Mouse (Mus musculus) mouse embryonic stem cell (cell line): ENCODE data around the gene Ccdc117.
"Not testable (repeated sequence)": the region's sequence is repeated elsewhere in the genome, so short reads cannot be mapped to it uniquely, and the experiment has no call there.

Source experiments
- in situ Hi-C, 2 experiments: fragments of 300-500 bp; cut with MboI; formaldehyde crosslinking; loops; 1 replicate in 1 of 2; 3 replicates in 1 of 2; pipeline ENCODE4 v1.14.3; 2019 to 2020; ENCODE audit warnings: low sequenced_read_pairs in 2 of 2, low pct_unique_long_range_greater_than_20kb in 1 of 2, mixed read lengths in 1 of 2; ENCODE audit not compliant: unreplicated experiment in 1 of 2

The Ccdc117 gene

DNA sequence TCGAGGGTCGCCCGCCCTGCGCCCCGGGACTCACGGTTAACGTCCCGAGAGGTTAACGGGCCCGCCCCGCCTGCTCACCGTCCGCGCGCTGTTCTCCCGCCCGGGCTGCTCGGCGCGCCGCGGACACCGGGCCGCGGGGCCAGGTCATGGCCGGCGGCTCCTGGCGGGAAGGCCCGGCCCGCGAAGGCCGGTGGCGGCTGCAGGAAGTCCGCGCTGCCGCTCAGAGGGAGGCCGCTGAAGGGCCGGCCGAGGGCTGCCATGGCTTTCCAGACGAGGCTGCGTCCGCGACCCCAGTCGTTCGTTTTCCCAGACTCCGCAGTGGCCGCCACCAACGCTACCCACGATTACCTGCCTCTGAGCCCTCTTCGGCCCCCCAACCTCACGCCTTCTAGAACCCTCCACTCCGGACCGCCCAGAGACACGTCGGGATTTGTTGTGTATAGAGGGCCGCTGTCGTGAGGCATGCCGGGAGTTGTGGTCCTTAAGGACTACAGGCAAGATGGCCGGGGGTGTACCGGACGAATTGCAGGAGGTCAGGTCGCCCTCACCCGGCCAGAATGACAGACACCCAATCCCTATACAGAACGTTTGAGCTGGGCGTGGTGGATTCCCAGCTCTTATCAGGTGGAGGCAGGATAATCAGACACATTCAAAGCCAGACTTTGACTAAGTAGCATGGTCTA is at the start of gene Ccdc117:
TSS of gene Ccdc117 (minus strand) at position 389 of the 683 bp plus-strand sequence.
- in situ Hi-C loops, result no loop called here

GRCm38 (mm10) chr11:5575046-5575445 is 33.1 kb upstream of the Ccdc117 start:
- in situ Hi-C loops, result no loop called here

DNA sequence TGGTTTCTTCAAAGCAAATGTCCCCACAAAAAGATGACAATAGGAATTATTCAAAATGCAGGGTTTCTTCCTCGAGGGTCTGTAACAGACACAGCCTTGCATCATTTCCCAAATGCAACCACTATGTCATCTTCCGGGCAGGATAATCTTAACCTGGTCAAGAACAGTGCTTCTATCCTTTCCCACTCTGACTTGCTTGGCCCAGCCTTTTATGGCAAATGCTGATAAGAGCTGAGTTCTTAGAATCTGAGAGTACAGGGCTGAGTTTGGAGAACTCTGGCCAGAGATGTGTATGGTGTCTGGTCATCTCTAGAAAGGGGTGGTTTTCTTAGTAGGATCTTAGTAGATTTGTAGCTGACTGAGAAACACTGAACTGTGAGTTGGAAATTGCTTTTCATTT is 31.8 kb upstream of the Ccdc117 start:
- in situ Hi-C loops, result no loop called here

GRCm38 (mm10) chr11:5571856-5572255 is 29.9 kb upstream of the Ccdc117 start:
- in situ Hi-C loops, result no loop called here

GRCm38 (mm10) chr11:5569474-5569873 is 27.5 kb upstream of the Ccdc117 start, which contains the start of gene Ankrd36:
Gene Ankrd36 (plus strand): TSS chr11:5569684.
- in situ Hi-C loops, result no loop called here

DNA sequence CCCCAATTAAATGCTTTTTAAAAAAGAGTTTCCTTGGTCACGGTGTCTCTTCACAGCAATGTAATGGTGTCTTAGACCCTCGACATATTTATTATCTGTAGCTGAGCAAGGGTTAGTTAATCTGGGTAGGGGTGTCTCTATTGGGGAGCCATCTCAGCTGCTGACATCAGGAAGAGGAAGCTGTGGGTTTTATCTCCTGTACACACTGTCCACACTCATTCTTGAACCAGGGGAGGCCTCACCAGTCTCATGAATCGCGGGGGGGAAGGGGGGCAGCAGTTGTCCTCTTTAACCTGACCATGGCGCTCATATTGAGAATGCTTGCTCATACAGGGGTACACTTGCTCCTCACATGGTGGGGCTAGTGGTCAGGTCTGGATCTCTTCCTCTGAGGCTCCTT is 26.1 kb upstream of the Ccdc117 start:
- in situ Hi-C loops, result no loop called here

- in situ Hi-C loops, result no loop called here
Measured at GRCm38 (mm10) chr11:5567654-5568053, 25.7 kb upstream of the Ccdc117 start.

GRCm38 (mm10) chr11:5566506-5566905 is 24.5 kb upstream of the Ccdc117 start:
- in situ Hi-C loops, result no loop called here

DNA sequence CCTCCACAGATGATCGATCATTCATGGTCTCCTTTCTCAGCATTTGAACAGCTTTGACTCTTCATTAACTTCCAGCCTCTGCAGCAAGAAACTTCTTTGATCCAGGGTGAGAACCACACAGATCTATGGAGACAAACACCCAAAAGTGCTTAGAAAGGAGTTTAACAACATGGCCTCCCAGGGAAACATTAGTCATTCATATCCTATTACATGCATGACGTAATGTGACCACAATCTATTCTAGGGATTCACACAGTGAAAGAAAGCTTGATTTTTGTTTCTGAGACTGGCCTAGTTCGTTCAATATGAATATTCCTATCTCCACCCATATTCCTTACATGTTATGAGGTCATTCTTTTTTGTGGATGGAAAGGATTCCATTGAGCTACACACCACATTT is 23.6 kb upstream of the Ccdc117 start:
- in situ Hi-C loops, result no loop called here

- in situ Hi-C loops, result no loop called here
Measured at GRCm38 (mm10) chr11:5563898-5564297, 21.9 kb upstream of the Ccdc117 start.

- in situ Hi-C loops, result no loop called here
Measured at GRCm38 (mm10) chr11:5562625-5563268, 20.8 kb upstream of the Ccdc117 start.

DNA sequence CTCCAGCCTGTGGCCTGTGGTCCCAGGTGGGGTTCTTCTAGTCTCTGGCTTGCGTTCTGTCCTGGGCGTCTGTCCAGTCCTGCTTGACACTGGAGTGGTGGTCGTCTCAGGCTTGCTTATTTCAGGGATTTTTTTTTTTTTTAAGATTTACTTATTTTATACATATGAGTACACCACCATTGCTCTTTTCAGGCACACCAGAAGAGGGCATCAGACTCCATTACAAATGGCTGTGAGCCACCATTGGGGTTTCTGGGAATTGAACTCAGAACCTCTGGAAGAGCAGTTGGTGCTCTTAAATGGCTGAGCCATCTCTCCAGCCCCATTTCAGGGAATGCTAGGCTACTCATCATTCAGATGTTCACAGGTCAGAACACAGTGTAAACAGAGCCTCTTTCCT is 18.3 kb upstream of the Ccdc117 start:
- in situ Hi-C loops, result no loop called here

GRCm38 (mm10) chr11:5551931-5552330 is 9.9 kb upstream of the Ccdc117 start:
- in situ Hi-C loops, result no loop called here

DNA sequence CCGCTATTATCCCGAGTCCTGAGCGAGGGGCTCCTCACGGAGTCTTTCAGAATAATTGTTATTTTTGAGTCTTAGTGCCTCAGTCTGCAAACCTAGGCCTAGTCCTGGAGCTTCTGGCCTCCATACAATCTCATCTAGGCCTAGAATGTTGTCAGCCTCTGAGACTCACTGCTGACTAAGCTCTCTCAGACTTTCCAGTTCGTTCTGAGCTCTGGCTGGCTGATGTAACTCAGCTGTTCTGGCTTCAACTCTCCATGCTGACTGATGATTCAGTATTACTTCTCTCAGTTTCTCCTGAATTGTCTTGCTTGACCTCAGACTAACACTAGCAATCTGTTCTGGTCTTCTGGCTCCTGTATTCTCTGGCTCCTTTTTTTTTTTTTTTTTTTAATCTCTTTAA is 9.4 kb upstream of the Ccdc117 start:
- in situ Hi-C loops, result no loop called here

- in situ Hi-C loops, result no loop called here
Measured at GRCm38 (mm10) chr11:5546693-5547092, 4.7 kb upstream of the Ccdc117 start.

- in situ Hi-C loops, result no loop called here
Measured at GRCm38 (mm10) chr11:5545457-5545856, 3.5 kb upstream of the Ccdc117 start.

DNA sequence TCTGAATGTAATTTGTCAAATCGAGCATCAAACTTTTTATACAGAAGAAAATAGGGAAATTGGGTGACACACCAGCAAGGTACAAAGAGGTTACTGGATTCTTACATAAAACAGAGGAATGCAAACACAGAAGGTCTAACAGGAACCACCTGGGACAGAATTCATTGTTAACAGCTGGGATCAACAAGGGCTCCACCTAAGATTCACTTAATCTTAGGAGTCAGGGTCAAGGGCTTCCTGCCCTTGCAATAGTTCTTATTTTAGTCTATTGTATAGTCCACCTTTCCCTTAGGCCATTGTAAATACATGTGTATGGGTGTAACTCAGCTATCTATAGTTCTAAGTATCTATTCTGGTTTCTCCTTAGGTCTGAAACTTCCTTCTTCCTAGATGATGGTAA is 2.7 kb upstream of the Ccdc117 start:
- in situ Hi-C loops, result not testable (repeated sequence)

GRCm38 (mm10) chr11:5543281-5543680 is 1.3 kb upstream of the Ccdc117 start:
- in situ Hi-C loops, result no loop called here

DNA sequence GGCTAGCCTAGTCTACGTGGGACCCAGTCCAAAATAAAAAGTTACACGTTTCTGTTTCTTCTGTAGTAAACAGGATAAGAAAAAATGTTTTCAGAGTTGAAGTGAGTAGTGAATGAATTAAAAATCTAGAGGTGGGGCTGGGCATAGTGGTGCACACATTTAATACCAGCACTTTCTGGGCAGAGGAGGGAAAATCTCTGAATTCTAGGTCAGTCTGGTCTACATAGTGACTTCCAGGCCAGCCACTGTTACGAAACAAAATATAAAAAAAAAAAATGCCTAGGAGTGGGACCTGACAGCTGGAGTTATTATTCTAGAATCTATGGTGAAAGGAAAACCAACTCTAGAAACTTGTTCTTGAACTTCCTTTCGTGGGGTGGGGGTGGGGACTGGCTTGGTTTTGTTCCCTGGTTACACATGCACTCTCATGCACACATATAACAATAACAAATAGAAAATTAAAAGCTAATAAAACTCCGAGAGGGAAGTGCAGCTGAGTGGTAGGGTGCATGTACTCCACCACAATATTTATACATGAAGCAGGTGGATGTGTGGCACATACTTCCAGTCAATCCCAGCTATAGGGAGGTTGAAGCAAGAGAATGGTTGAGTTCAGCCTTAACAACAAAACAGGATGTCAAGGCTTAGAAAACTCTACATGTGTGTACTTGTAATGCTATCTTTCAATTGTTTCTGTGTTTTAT is 647 bp upstream of the Ccdc117 start:
- in situ Hi-C loops, result no loop called here
